Mouse (Mus musculus) gastrocnemius, adult 8-10 months (tissue): ENCODE measurements around the gene Hmx3. TPM values are rescaled to one million over a fixed set of nuclear protein-coding genes. Genes with fewer than 3 reads are reported as not detected.

Experiments
- DNase-seq, 2 experiments: peaks; one replicate each; pipeline ENCODE4 v3.0.0; 2022; ENCODE audit warnings: low spot score in 2 of 2
- total RNA-seq, 4 experiments: library from RNA; stranded (reverse); gene quantifications; 2 replicates each; pipeline ENCODE4 v1.2.4; 2022

Gene Hmx3
- total RNA-seq, 4 experiments from 2014 or later, result not detected

DNA sequence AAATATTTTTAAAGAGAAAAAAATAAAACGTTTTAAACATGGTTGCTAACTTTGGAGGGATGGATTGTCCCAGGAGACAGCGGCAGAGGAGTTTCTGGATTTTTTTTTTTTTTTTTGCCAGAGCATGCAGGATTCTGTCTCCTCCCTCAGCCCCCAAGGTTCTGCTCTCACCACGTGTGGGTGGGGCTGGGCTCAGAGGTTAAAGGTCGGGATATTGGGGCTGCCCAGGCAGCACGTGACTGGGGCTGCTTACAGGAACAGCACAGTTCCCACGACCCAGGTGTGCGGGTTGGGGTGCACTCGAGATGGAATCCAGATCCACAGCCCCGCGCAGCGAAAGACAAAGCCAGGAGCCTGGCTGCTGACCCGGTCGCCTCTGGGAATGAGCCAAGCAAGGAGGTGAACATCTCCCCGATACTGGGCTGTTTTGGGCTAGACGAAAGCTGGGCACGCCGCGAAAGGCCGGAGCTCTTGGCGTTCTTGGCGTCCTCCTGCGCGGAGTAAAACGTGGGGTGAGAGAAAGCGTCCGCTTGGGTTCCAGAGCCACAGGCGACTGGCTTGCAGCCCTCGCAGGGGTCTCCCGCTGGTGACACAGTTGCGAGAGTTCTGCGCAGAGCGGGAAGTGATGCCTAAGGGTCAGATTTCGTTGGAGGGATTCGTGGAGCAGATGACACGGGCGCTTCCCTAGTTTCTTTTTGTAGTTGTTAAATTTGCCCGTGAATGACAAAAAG lies 14.0 kb downstream of the Hmx3 start:
- no peak for DNase-seq

DNA sequence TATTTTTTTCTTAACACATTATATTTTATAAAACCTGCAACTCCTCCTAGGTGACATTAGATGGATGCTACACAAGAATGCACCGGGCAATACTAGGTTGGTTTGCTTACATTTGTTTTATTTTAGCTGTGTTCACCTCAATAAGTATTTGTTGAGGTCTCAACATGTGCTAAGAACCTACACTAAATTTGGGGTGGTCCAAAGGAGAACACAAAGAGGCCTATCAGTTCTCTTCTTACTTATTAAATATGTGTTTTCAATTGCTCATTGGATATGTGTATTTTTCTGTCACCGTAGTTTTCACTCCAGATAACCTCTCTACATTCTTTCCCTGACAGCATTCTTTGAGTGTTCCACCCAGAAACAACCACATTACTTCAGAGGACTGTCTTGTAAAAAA lies 15.1 kb downstream of the Hmx3 start:
- DNase-seq, result no peak

DNA sequence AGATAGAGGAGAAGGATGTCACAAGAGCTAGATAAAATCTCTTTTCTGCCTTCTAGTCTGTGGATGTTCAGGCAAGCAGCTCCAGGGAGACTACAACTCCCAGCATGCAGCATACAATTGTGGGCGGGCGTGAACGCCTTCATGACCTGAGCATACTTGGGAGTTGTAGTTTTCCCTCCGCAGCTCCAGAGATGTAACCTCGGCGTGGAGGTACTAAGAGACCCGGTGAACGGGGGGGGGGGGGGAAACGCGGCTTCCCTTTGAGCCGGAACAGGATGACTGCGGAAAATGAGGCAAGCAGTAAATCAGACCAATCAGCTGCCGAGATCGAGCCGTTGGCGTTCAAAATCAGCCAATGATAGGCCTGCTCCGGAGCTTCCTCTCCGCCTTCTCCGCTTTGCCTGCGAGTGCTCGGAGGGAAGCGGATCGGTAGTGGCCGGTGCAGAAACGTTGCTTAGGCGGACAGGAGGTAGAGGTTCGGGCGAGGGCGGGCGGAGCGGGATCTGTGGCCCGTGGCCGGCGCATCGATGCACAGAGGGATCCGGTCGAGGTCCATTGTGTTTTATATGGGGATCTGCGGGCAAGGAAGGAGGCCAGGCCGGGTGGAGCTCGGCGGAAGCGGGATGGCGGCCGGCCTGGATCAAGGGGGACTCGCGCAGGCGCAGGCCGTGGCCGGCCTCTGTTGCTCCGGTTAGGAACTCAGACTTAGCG lies 17.5 kb downstream of the Hmx3 start, which contains the start of gene Bub3:
Gene Bub3 (plus strand): TSS at position 237 of the 711 bp plus-strand sequence.
- peak; percentile 78 to 89 for DNase-seq

- DNase-seq, result no peak
Measured at GRCm38 (mm10) chr7:131560697-131561042, 18.0 kb downstream of the Hmx3 start.

DNA sequence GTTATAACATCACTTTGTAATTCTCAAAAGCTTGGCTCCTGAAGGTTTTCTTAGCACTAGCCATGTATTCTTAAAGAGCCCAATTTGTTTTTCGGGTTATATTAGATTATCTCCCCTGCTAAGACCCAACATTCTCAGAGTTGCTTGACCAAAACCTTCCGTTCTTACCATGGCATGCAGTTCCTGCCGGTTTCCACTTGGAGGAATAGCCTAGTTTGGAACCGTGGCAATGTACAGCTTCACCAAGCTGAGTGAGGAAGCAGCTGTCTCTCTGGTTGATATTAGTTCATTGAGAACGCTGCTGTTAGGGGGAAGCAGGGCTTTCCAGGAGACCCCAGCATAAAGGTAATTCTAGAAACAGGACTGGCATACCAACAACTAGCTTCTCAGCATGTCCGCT lies 32.6 kb downstream of the Hmx3 start:
- no peak for DNase-seq

DNA sequence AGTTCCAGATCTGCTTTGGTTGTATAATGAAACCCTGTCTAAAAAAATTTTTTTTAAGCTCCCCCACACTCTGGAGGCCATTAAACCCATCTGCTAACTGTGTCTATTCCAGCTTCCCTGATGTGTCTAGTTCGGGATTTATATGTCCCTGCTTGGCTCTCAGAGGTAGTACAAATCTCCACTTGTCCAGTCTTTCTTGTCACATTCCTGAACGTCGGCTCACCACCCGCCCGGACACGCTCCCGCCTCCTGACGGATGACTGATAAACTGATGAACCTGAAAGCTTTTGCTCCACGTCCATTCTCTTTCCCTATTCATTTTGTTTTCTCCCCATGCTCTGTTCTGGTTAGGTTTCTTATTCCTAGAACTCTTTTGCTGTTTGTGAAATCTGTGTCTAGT lies 39.5 kb downstream of the Hmx3 start:
- DNase-seq, result no peak

GRCm38 (mm10) chr7:131585551-131585950 lies 42.9 kb downstream of the Hmx3 start:
- no peak for DNase-seq

Other genes with a start within 250 kb of the Hmx3 start
- under 1 TPM; 0.63 to 0.99 (median 0.91) TPM for gene Cuzd1, start 220.6 kb upstream of the Hmx3 start, total RNA-seq
- gene Fam24b, start 213.4 kb upstream of the Hmx3 start, total RNA-seq, result not detected
- not detected for gene Fam24a, start 209.0 kb upstream of the Hmx3 start, total RNA-seq
- gene 2310057M21Rik, start 180.1 kb upstream of the Hmx3 start, total RNA-seq, result 10 to 100 TPM; 14.4 to 19.2 (median 16.4) TPM
- 10 to 100 TPM; 28.2 to 45.0 (median 39.4) TPM for gene Pstk, start 171.7 kb upstream of the Hmx3 start, total RNA-seq
- 10 to 100 TPM; 28.3 to 38.2 (median 32.7) TPM for gene Ikzf5, start 132.3 kb upstream of the Hmx3 start, total RNA-seq
- 100 to 1,000 TPM; 146 to 202 (median 176) TPM for gene Acadsb, start 132.3 kb upstream of the Hmx3 start, total RNA-seq
- gene Hmx2, start 5.9 kb downstream of the Hmx3 start, total RNA-seq, result not detected
- gene Bub3, start 17.4 kb downstream of the Hmx3 start, total RNA-seq, result 10 to 100 TPM; 30.5 to 36.3 (median 32.4) TPM